Mouse (Mus musculus) neural tube, embryonic 11.5 days (tissue): Measurements from ENCODE around the gene Entpd8. TPM values are rescaled to one million over a fixed set of nuclear protein-coding genes. Genes with fewer than 3 reads are reported as not detected.
A peak's percentile ranks its signal among the peaks of the same experiment; 100 is the strongest.

Source experiments
- ATAC-seq: fragments of 200-750 bp; cut with Nextera tagmentation; 2 replicates; pipeline ENCODE4 v1.8.0; 2017; ENCODE audit warnings: moderate number of reproducible peaks, mild to moderate bottlenecking, moderate TSS enrichment, moderate library complexity; ENCODE audit not compliant: insufficient read depth, low FRiP score, low TSS enrichment
- DNase-seq: peaks from one replicate; pipeline ENCODE4 v3.0.0-alpha.2; 2015; ENCODE audit warnings: low spot score
- H3K27ac ChIP-seq: fragments of 300-500 bp; sonication (generic); 2 replicates; pipeline ENCODE4 v1.5.1; 2014; ENCODE audit warnings: low read depth, mild to moderate bottlenecking, low read length
- H3K27me3 ChIP-seq: fragments of 300-500 bp; sonication (generic); 2 replicates; pipeline ENCODE4 v1.6.1; 2014; ENCODE audit warnings: mild to moderate bottlenecking, low read length, mixed read lengths; ENCODE audit not compliant: control insufficient read depth, insufficient read depth
- H3K36me3 ChIP-seq: fragments of 300-500 bp; sonication (generic); 2 replicates; pipeline ENCODE4 v1.6.1; 2014; ENCODE audit warnings: mild to moderate bottlenecking, low read length, moderate library complexity, mixed read lengths; ENCODE audit not compliant: control insufficient read depth, insufficient read depth
- H3K4me1 ChIP-seq: fragments of 300-500 bp; sonication (generic); 2 replicates; pipeline ENCODE4 v1.6.1; 2014; ENCODE audit warnings: low read length, mixed read lengths; ENCODE audit not compliant: control insufficient read depth, insufficient read depth
- H3K4me2 ChIP-seq: fragments of 300-500 bp; sonication (generic); 2 replicates; pipeline ENCODE4 v1.6.1; 2014; ENCODE audit warnings: low read depth, mild to moderate bottlenecking, moderate library complexity
- H3K4me3 ChIP-seq: fragments of 300-500 bp; sonication (generic); 2 replicates; pipeline ENCODE4 v1.5.1; 2014; ENCODE audit warnings: low read depth, low read length
- H3K9ac ChIP-seq: fragments of 300-500 bp; sonication (generic); 2 replicates; pipeline ENCODE4 v1.6.1; 2014; ENCODE audit warnings: mild to moderate bottlenecking, low read length
- H3K9me3 ChIP-seq: fragments of 300-500 bp; sonication (generic); 2 replicates; pipeline ENCODE4 v1.6.1; 2016; ENCODE audit warnings: low read length; ENCODE audit not compliant: control insufficient read depth
- WGBS: fragments of 180-500 bp; shearing (Covaris S2); extraction: QIAGEN DNeasy Blood & Tissue Kit; methylation state at CpG from one replicate; pipeline ENCODE4 v1.1.7; 2014; 5-methylcytosine and 5-hydroxymethylcytosine counted together
- polyA plus RNA-seq: library from polyadenylated mRNA; unstranded; fragments of >200 nt; fragmentation: Nextera tagmentation; extraction: Ambion mirVana; gene quantifications from 2 replicates; pipeline ENCODE4 v1.2.1, GENCODE M21; 2014

Gene Entpd8
- polyA plus RNA-seq, 1 experiment from 2014 or later, result not detected

DNA sequence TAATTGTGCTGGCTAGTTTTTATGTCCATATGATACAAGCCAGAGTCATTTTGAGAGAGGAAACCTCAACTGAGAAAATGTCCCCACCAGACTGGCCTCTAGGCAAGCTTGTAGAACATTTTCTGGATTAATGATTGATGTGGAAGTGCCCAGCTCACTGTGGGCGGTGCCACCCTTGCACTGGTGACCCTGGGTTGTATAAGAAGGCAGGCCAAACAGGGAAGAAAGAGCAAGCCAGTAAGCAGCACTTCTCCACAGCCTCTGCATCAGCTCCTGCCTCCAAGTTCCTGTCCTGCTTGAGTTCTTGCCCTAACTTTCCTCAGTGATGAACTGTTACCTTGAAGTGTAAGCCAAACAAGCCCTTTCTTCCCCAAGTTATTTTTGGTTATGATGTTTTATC lies 1.1 kb upstream of the Entpd8 start:
- Histone ChIP-seq H3K9ac (no peak overlapping the region), H3K36me3 (no peaks in the 10 kb centered on the region), H3K27ac (no peak overlapping the region), H3K4me3 (no peak overlapping the region), H3K4me2 (no peak overlapping the region), H3K9me3 (no peaks in the 10 kb centered on the region), H3K27me3 (no peaks in the 10 kb centered on the region), H3K4me1 (no peaks in the 10 kb centered on the region)
- WGBS, result 78% methylated on average over 1 of the region's 1 CpGs
- DNase-seq (no peak), ATAC-seq (no peak)

DNA sequence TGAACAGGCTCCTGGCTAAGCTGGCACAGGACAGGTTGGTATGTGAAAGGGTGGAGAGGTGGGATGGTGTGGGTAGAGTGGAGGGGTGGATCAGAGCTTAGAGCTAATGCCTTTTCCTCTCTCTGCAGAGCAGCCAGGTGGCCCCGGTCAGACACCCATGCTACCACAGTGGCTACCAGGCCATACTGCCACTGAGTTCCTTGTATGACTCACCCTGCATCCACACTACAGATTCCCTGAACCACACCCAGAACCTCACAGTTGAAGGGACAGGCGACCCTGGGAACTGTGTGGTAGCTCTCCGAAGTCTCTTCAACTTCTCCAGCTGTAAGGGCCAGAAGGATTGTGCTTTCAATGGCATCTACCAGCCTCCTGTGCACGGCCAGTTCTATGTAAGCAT lies 3.6 kb downstream of the Entpd8 start:
- Histone ChIP-seq H3K27me3 (no peaks in the 10 kb centered on the region), H3K4me2 (no peak overlapping the region), H3K9ac (no peak overlapping the region), H3K4me1 (no peaks in the 10 kb centered on the region), H3K27ac (no peak overlapping the region), H3K9me3 (no peaks in the 10 kb centered on the region), H3K36me3 (no peaks in the 10 kb centered on the region), H3K4me3 (no peak overlapping the region)
- ATAC-seq (no peak), DNase-seq (no peak)
- WGBS, result 88% methylated on average over 4 of the region's 4 CpGs

DNA sequence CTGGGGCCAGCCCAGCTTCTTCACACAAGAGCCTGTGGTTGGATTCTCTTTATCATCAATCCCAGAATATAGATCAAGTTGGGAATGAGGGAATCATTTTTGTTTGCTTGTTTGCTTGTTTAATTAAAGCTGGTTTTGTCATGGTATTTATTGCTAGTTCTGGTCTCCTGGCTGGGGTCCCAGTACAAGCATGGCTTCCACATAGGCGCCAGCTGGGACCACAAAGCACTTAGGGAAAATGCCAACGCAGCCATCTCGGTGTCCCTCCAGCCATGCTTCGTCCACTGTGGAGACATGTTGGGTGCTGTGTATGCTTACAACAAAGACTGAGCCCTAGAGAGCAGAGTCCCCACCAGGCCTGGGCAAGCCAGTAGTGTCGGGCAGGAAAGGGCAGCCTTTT lies 5.5 kb downstream of the Entpd8 start:
- Histone ChIP-seq H3K4me3 (no peak overlapping the region), H3K9ac (no peak overlapping the region), H3K27me3 (no peaks in the 10 kb centered on the region), H3K4me2 (no peak overlapping the region), H3K9me3 (no peaks in the 10 kb centered on the region), H3K36me3 (no peaks in the 10 kb centered on the region), H3K27ac (no peak overlapping the region), H3K4me1 (no peaks in the 10 kb centered on the region)
- WGBS, result 91% methylated on average over 5 of the region's 5 CpGs
- ATAC-seq, result no peak
- DNase-seq, result no peak

DNA sequence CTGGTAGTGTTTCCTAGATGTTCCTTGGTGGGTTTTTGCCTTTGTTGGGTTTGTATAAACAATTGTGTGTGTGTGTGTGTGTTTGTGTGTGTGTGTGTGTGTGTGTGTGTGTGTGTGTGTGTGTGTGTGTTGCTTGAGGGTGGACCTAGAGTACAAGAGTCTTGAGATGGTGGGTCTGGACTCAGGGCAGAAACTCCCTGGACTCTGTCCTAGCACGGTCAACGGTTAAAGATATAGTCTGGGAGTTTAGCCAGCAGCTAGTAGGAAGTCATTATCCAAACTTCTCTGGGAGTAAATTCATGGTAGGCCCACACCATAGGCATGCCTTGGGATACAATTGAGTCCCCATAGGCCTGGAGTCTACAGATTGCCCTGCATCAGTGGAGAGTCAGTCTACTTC lies 7.7 kb downstream of the Entpd8 start:
- H3K9ac ChIP-seq, result no peak overlapping the region
- no peaks in the 10 kb centered on the region for H3K36me3 ChIP-seq
- H3K4me3 ChIP-seq, result no peak overlapping the region
- DNase-seq, result no peak
- no peak overlapping the region for H3K27ac ChIP-seq
- H3K4me1 ChIP-seq, result no peaks in the 10 kb centered on the region
- ATAC-seq, result no peak
- no peaks in the 10 kb centered on the region for H3K9me3 ChIP-seq
- no peak overlapping the region for H3K4me2 ChIP-seq
- WGBS, result 87% methylated on average over 2 of the region's 2 CpGs
- H3K27me3 ChIP-seq, result no peaks in the 10 kb centered on the region

DNA sequence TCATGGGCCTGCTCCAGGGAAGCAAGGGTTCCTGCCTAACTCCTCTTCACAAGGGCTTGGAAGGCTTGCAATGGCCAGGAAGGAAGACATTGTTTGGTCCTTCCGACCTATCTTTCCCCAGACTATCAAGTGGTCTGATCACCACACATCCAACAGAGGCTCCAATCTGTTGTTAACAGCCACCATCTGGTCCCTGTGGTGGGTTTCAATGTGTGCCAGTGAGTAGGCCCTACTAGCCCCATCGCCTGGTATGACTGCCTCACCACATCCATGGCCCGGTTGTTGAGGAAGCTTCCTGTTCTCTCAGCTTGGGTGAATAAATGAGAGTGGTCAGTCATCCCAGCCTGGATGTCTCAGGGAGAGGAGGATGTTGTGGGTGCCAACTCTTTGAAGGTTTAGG lies 8.5 kb downstream of the Entpd8 start:
- H3K9me3 ChIP-seq, result no peaks in the 10 kb centered on the region
- H3K9ac ChIP-seq, result no peak overlapping the region
- H3K4me2 ChIP-seq, result no peak overlapping the region
- DNase-seq (no peak), ATAC-seq (no peak)
- no peaks in the 10 kb centered on the region for H3K36me3 ChIP-seq
- no peaks in the 10 kb centered on the region for H3K27me3 ChIP-seq
- WGBS, result 84% methylated on average over 3 of the region's 3 CpGs
- no peak overlapping the region for H3K4me3 ChIP-seq
- no peak overlapping the region for H3K27ac ChIP-seq
- no peaks in the 10 kb centered on the region for H3K4me1 ChIP-seq

DNA sequence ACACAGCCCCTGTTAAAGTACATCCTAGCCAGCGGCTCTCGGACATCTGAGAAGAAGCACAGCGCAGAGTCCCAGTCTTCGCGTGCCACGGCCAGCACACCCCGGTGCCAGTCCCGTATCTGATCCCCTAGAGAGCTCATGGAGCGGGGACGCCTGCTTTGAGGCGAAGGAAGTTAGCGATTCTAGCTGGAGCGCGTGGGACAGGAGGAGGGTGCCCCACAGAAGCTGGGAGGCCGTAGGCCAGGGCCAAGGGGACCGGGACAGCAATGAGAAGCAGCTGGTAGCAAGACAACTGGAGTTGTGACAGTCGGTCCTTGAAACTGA lies 14.6 kb downstream of the Entpd8 start:
- DNase-seq (no peak), ATAC-seq (no peak)
- Histone ChIP-seq H3K4me2 (peak overlapping the region; percentile 32), H3K9me3 (no peaks in the 10 kb centered on the region), H3K4me1 (peaks cover 3% of the 10 kb centered on the region; the same call in 1 of the 2 replicates), H3K4me3 (no peak overlapping the region), H3K36me3 (no peaks in the 10 kb centered on the region), H3K27ac (no peak overlapping the region), H3K27me3 (no peaks in the 10 kb centered on the region; the same call in 1 of the 2 replicates), H3K9ac (no peak overlapping the region)
- WGBS, result 42% methylated on average over 17 of the region's 17 CpGs

DNA sequence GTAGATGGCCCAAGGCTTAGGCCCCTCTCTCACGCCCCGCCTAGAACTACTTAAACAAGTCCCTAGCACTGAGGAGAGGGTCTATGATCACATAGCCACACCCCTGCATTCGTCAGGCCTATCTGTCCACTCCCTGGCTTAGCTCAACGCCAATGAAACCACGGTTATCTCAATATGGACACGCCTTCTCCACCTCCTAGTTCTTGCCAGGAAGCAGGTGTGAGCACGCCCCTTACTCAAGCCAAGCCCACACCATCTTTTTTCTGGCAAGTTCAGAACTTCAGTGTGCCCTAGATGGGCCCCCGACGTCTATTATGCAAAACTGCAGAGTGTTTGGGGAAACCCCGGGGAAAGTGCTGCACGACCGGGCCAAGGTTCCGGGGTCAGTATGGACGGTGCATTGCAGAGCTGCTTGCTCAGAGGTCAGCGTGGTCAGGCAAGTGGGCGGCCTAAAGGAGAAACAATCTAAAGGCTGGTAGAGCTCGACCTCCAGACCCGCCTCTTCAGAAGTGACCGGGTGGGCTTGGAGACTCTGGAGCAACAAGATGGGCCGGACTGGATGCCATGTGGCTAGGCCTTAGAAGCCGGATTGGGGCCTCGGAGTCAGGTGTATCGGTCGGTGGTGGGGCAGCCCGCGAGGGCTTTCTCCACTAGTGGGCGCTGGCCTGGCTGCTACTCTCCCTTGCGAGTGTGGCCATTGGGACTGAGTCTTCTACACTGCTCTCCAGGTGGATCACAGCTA lies 15.2 kb downstream of the Entpd8 start, which contains the start of gene Noxa1:
Noxa1 (minus strand) TSS at position 41 of the 742 bp plus-strand sequence.
- Histone ChIP-seq H3K9me3 (no peaks in the 10 kb centered on the region), H3K27me3 (no peaks in the 10 kb centered on the region; the same call in 1 of the 2 replicates), H3K4me1 (peaks cover 3% of the 10 kb centered on the region; the same call in 1 of the 2 replicates), H3K4me3 (no peak within 1 kb of the TSS), H3K4me2 (peak within 1 kb of the TSS; percentile 32), H3K27ac (no peak within 1 kb of the TSS), H3K9ac (no peak within 1 kb of the TSS), H3K36me3 (no peaks in the 10 kb centered on the region)
- DNase-seq (peak; percentile 20), ATAC-seq (0 out of 2 replicates have a peak, but pooled peaks have one; percentile 26)
- 43% methylated on average over 28 of the region's 28 CpGs for WGBS

DNA sequence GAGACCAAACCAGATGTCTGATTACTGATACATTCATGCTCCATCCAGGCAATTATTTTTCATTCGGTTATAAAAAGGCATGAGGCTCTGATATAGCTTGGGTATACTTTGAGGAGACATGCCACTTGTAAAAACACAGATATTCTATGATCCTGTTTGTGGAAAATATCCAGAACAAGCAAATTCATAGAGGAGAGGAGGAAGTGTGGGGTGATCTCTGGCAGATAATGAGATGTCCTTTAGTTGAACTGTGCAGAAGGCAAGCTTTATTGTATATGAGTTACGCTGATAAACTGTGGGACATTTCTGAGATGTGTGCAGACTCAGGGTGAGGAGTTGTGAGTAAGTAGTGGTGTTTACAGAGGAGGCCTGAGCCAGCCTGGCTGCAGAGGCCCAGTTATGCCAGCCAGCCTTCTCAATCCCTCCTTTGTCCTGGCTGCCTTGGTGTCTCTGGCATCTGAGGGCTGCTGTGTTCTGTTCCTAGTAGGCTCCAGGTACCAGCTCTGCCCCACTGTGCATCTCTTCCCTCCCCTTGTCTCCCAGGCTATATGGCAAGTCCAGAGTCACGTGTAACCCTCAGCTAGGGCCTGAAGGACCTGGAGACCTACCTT lies 18.0 kb downstream of the Entpd8 start:
- DNase-seq (no peak), ATAC-seq (no peak)
- no peak overlapping the region for H3K4me2 ChIP-seq
- no peaks in the 10 kb centered on the region for H3K9me3 ChIP-seq
- no peak overlapping the region for H3K27ac ChIP-seq
- no peaks in the 10 kb centered on the region; the same call in 1 of the 2 replicates for H3K27me3 ChIP-seq
- H3K9ac ChIP-seq, result no peak overlapping the region; the same call in 1 of the 2 replicates
- H3K4me1 ChIP-seq, result peaks cover 3% of the 10 kb centered on the region; the same call in 1 of the 2 replicates
- 83% methylated on average over 3 of the region's 3 CpGs for WGBS
- no peaks in the 10 kb centered on the region for H3K36me3 ChIP-seq
- no peak overlapping the region for H3K4me3 ChIP-seq

DNA sequence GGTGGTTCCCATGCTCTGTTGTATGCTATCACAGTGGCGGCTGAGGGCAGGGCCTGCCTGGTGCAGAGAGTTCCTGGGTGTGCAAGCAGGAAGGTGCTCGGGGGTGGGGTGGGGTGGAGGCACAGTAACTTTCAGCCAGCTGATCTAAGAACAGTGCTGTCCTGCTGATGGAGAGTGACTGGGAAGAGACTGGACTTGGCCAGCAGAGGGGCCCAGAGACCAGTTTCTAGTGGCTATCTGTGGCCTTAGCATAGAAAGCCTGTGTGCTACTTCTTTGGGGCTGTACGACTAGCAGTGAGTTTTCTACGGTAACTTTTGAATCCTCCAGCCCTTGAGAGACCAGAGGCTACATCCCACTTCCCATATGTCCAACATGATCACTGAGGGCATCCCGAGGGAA lies 18.9 kb downstream of the Entpd8 start:
- Histone ChIP-seq H3K4me2 (no peak overlapping the region), H3K9ac (no peak overlapping the region), H3K9me3 (no peaks in the 10 kb centered on the region), H3K27ac (no peak overlapping the region), H3K27me3 (no peaks in the 10 kb centered on the region; the same call in 1 of the 2 replicates), H3K4me3 (no peak overlapping the region), H3K4me1 (peaks cover 3% of the 10 kb centered on the region; the same call in 1 of the 2 replicates), H3K36me3 (no peaks in the 10 kb centered on the region)
- DNase-seq (peak; percentile 66), ATAC-seq (peak; percentile 72; the same call in 1 of the 2 replicates)
- WGBS, result 52% methylated on average over 5 of the region's 5 CpGs
